Mouse (Mus musculus) CH12.LX (cell line): ENCODE data around the gene Skint10. TPM values are rescaled to one million over a fixed set of nuclear protein-coding genes. Genes with fewer than 3 reads are reported as not detected.

Experiments used
- DNase-seq: peaks from one replicate; pipeline ENCODE4 v3.0.0-alpha.2; 2013; ENCODE audit errors: extremely low read depth
- H3K27ac ChIP-seq: 2 replicates; pipeline ENCODE4 v1.5.1; 2012; ENCODE audit warnings: low read depth, mild to moderate bottlenecking, control low read depth, moderate library complexity; ENCODE audit not compliant: insufficient read depth
- H3K27me3 ChIP-seq: replicated peaks from 2 replicates; pipeline ENCODE3; 2012; ENCODE audit warnings: inconsistent platforms
- H3K36me3 ChIP-seq, 2 experiments: replicated peaks in 1 of 2; 2 replicates each; pipeline versions ENCODE3 to v1.6.1; 2012; ENCODE audit warnings: inconsistent platforms in 1 of 2, low read length in 1 of 2, mild to moderate bottlenecking in 1 of 2, mixed read lengths in 1 of 2, moderate library complexity in 1 of 2; ENCODE audit not compliant: control insufficient read depth in 1 of 2, insufficient read depth in 1 of 2
- H3K4me1 ChIP-seq, 2 experiments: 2 replicates each; pipeline ENCODE4 v1.6.1; 2012; ENCODE audit warnings: inconsistent platforms in 1 of 2, moderate library complexity in 1 of 2; ENCODE audit not compliant: insufficient read depth in 2 of 2, control insufficient read depth in 1 of 2
- H3K4me2 ChIP-seq: 2 replicates; pipeline ENCODE4 v1.6.1; 2012; ENCODE audit warnings: low read depth, mild to moderate bottlenecking, control low read depth; ENCODE audit not compliant: poor library complexity, insufficient read depth, severe bottlenecking
- H3K4me3 ChIP-seq, 3 experiments: fragments of 150-350 bp in 1 of 3; sonication (generic) in 1 of 3; replicated peaks in 1 of 3; 2 replicates each; pipeline versions ENCODE3 to v1.5.1; 2011 to 2012; ENCODE audit warnings: low read depth in 2 of 3, low read length in 2 of 3, mild to moderate bottlenecking in 2 of 3, moderate library complexity in 2 of 3, control low read depth in 1 of 3, improper control_type of control experiment in 1 of 3, inconsistent platforms in 1 of 3, mixed read lengths in 1 of 3; ENCODE audit not compliant: poor library complexity in 1 of 3
- H3K79me2 ChIP-seq: replicated peaks from 2 replicates; pipeline ENCODE4 v1.6.1; 2012; ENCODE audit warnings: mild to moderate bottlenecking, moderate library complexity; ENCODE audit not compliant: control insufficient read depth, poor library complexity, insufficient read depth, severe bottlenecking; ENCODE audit errors: extremely low read depth
- H3K9ac ChIP-seq: 2 replicates; pipeline ENCODE4 v1.6.1; 2012; ENCODE audit warnings: low read depth, mild to moderate bottlenecking, control low read depth, moderate library complexity; ENCODE audit not compliant: insufficient read depth
- H3K9me3 ChIP-seq: replicated peaks from 2 replicates; pipeline ENCODE3; 2012; ENCODE audit warnings: low read length, inconsistent platforms, mixed read lengths
- CHD2 ChIP-seq: IDR thresholded peaks from 2 replicates; pipeline ENCODE4 v1.6.1; 2011; ENCODE audit warnings: low read length, improper control_type of control experiment
- CTCF ChIP-seq, 2 experiments: IDR thresholded peaks in 1 of 2; conservative IDR thresholded peaks in 1 of 2; 2 replicates each; pipeline ENCODE4 v1.5.1; 2011 to 2012; ENCODE audit warnings: low read depth in 2 of 2, low read length in 2 of 2, improper control_type of control experiment in 1 of 2, inconsistent platforms in 1 of 2, mild to moderate bottlenecking in 1 of 2, moderate library complexity in 1 of 2
- E2F4 ChIP-seq: IDR thresholded peaks from 2 replicates; pipeline ENCODE4 v1.6.1; 2011; ENCODE audit warnings: low read depth, low read length, improper control_type of control experiment; ENCODE audit not compliant: insufficient replicate concordance
- ELF1 ChIP-seq: IDR thresholded peaks from 2 replicates; pipeline ENCODE4 v1.6.1; 2014; ENCODE audit warnings: low read depth, mild to moderate bottlenecking, inconsistent platforms, low read length, improper control_type of control experiment
- GABPA ChIP-seq: IDR thresholded peaks from 2 replicates; pipeline ENCODE4 v1.6.1; 2012; ENCODE audit warnings: low read depth, low read length, improper control_type of control experiment, inconsistent platforms; ENCODE audit not compliant: insufficient replicate concordance
- HCFC1 ChIP-seq: IDR thresholded peaks from 2 replicates; pipeline ENCODE4 v1.6.1; 2012; ENCODE audit warnings: low read depth, mild to moderate bottlenecking, inconsistent platforms, low read length, improper control_type of control experiment
- IRF4 ChIP-seq: IDR thresholded peaks from 2 replicates; pipeline ENCODE4 v1.6.1; 2014; ENCODE audit warnings: low read depth, mild to moderate bottlenecking, inconsistent platforms, low read length, improper control_type of control experiment
- JUN ChIP-seq: IDR thresholded peaks from 2 replicates; pipeline ENCODE4 v1.6.1; 2011; ENCODE audit warnings: low read depth, mild to moderate bottlenecking, low read length, improper control_type of control experiment, moderate library complexity; ENCODE audit not compliant: insufficient read depth
- JUND ChIP-seq: conservative IDR thresholded peaks from 2 replicates; pipeline ENCODE4 v1.6.1; 2011; ENCODE audit warnings: low read depth, low read length, improper control_type of control experiment
- MAX ChIP-seq: IDR thresholded peaks from 2 replicates; pipeline ENCODE4 v1.6.1; 2011; ENCODE audit warnings: low read length, improper control_type of control experiment
- MAZ ChIP-seq: IDR thresholded peaks from 2 replicates; pipeline ENCODE4 v1.6.1; 2012; ENCODE audit warnings: low read depth, mild to moderate bottlenecking, inconsistent platforms, low read length, improper control_type of control experiment, moderate library complexity
- MXI1 ChIP-seq: IDR thresholded peaks from 2 replicates; pipeline ENCODE4 v1.6.1; 2011; ENCODE audit warnings: mild to moderate bottlenecking, low read depth, low read length, improper control_type of control experiment
- NRF1 ChIP-seq: IDR thresholded peaks from 2 replicates; pipeline ENCODE4 v1.6.1; 2014; ENCODE audit warnings: low read depth, mild to moderate bottlenecking, inconsistent platforms, low read length, improper control_type of control experiment, moderate library complexity
- POLR2A ChIP-seq: IDR thresholded peaks from 2 replicates; pipeline ENCODE4 v1.6.1; 2011; ENCODE audit warnings: low read depth, mild to moderate bottlenecking, improper control_type of control experiment, low read length
- RAD21 ChIP-seq: IDR thresholded peaks from 2 replicates; pipeline ENCODE4 v1.6.1; 2011; ENCODE audit warnings: low read depth, mild to moderate bottlenecking, low read length, improper control_type of control experiment, moderate library complexity
- RCOR1 ChIP-seq: conservative IDR thresholded peaks from 2 replicates; pipeline ENCODE4 v1.6.1; 2012; ENCODE audit warnings: low read depth, mild to moderate bottlenecking, inconsistent platforms, low read length, improper control_type of control experiment
- SMC3 ChIP-seq: IDR thresholded peaks from 2 replicates; pipeline ENCODE4 v1.6.1; 2011; ENCODE audit warnings: low read depth, low read length, improper control_type of control experiment
- TCF12 ChIP-seq: IDR thresholded peaks from 2 replicates; pipeline ENCODE4 v1.6.1; 2014; ENCODE audit warnings: low read depth, mild to moderate bottlenecking, inconsistent platforms, low read length, improper control_type of control experiment
- UBTF ChIP-seq: IDR thresholded peaks from 2 replicates; pipeline ENCODE4 v1.6.1; 2012; ENCODE audit warnings: low read depth, mild to moderate bottlenecking, inconsistent platforms, low read length, improper control_type of control experiment, moderate library complexity
- USF1 ChIP-seq: IDR thresholded peaks from 2 replicates; pipeline ENCODE4 v1.6.1; 2014; ENCODE audit warnings: low read depth, mild to moderate bottlenecking, inconsistent platforms, low read length, improper control_type of control experiment
- USF2 ChIP-seq: conservative IDR thresholded peaks from 2 replicates; pipeline ENCODE4 v1.6.1; 2011; ENCODE audit warnings: low read depth, low read length, improper control_type of control experiment
- ZC3H11A ChIP-seq: IDR thresholded peaks from 2 replicates; pipeline ENCODE4 v1.6.1; 2012; ENCODE audit warnings: low read depth, mild to moderate bottlenecking, inconsistent platforms, low read length, improper control_type of control experiment
- ZMIZ1 ChIP-seq: IDR thresholded peaks from 2 replicates; pipeline ENCODE4 v1.6.1; 2012; ENCODE audit warnings: low read depth, mild to moderate bottlenecking, inconsistent platforms, low read length, improper control_type of control experiment
- dilution Hi-C: fragments of 300-500 bp; cut with MboI; formaldehyde crosslinking; loops from 2 replicates; pipeline ENCODE4 v1.14.3; 2020; ENCODE audit warnings: low sequenced_read_pairs; ENCODE audit not compliant: extremely low pct_unique_long_range_greater_than_20kb, extremely low pct_ligation_motif_present
- in situ Hi-C: fragments of 300-500 bp; cut with MboI; formaldehyde crosslinking; loops from 3 replicates; pipeline ENCODE4 v1.14.3; 2019; ENCODE audit warnings: low sequenced_read_pairs, low pct_ligation_motif_present, low pct_unique_long_range_greater_than_20kb, mixed read lengths
- polyA plus RNA-seq: library from polyadenylated mRNA; unstranded; fragments of >175 nt; gene quantifications from 2 replicates; pipeline ENCODE4 v1.2.1, GENCODE M21; 2012; ENCODE audit warnings: low read depth; ENCODE audit not compliant: insufficient read length
- total RNA-seq, 2 experiments: library from RNA; depleted of rRNA; stranded (reverse); fragments of 300-350 nt in 1 of 2; fragments of >200 nt in 1 of 2; gene quantifications; 2 replicates each; pipeline ENCODE4 v1.2.3; 2012 to 2014

Skint10 gene
- total RNA-seq (2012; rRNA removed): not detected in 2 replicates
- not detected in 2 replicates for total RNA-seq (2014; rRNA removed)
- polyA plus RNA-seq: not detected in 2 replicates

- Histone ChIP-seq H3K9me3 (peaks cover 15% of the 10 kb centered on the region), H3K4me2 (no peak within 1 kb of the TSS)
Observed at GRCm38 (mm10) chr4:112774766-112775165, at the start of gene Skint10. TSS of gene Skint10 (minus strand) at chr4:112774866.

DNA sequence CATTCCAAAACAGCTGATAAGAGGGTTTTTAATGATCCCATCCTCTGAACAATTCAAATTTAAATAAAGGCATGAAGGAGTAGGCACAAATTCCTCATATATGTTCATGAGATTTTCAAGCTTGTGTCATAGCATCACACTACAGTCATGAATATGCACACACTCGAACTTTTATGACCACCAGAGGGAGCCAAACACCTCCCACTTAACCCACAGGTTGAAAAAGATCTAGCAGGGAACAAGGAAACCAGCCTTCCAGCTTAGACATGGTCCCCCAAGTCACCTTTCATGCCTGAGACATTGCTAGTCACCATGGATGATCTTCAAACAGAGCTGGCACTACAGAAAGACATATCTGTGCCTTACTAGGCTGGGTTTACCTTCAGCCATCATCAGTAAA is 16.0 kb upstream of the Skint10 start:
- Histone ChIP-seq H3K79me2 (no peaks in the 10 kb centered on the region), H3K9me3 (peaks cover 39% of the 10 kb centered on the region), H3K9ac (no peak overlapping the region), H3K4me2 (no peak overlapping the region), H3K4me1 (no peaks in the 10 kb centered on the region), H3K4me3 (no peak overlapping the region), H3K36me3 (no peaks in the 10 kb centered on the region), H3K27ac (no peak overlapping the region), H3K27me3 (no peaks in the 10 kb centered on the region)
- dilution Hi-C loops: no loop called here
- no peak for TF ChIP-seq POLR2A
- peak in 1 of 2 experiments; percentile 14; a peak in 2 of 4 replicates for TF ChIP-seq CTCF (conservative IDR thresholded peaks at IDR 0.05 in 1 of 2, IDR thresholded peaks at IDR 0.05 in 1 of 2; ENCODE audit: low read depth in 2 of 2, low read length in 2 of 2)
- TF ChIP-seq MAX: no peak
- no peak for TF ChIP-seq MAZ
- TF ChIP-seq SMC3: 0 out of 2 replicates have a peak, but pooled peaks have one; percentile 3
- DNase-seq: no peak
- in situ Hi-C loops: no loop called here

More at GRCm38 (mm10) chr4:112774766-112775165, at the start of gene Skint10:
- Histone ChIP-seq H3K27me3 (no peaks in the 10 kb centered on the region), H3K36me3 (no peaks in the 10 kb centered on the region), H3K79me2 (no peaks in the 10 kb centered on the region), H3K27ac (no peak within 1 kb of the TSS), H3K9ac (no peak within 1 kb of the TSS), H3K4me1 (no peaks in the 10 kb centered on the region), H3K4me3 (no peak within 1 kb of the TSS)
- DNase-seq: no peak
- in situ Hi-C loops: no loop called here
- TF ChIP-seq NRF1 (no peak), MAX (no peak), HCFC1 (no peak), CHD2 (no peak), JUN (no peak), GABPA (no peak), TCF12 (no peak), E2F4 (no peak), RAD21 (no peak), JUND (no peak), ELF1 (no peak), USF1 (no peak), MAZ (no peak), USF2 (no peak), UBTF (no peak), ZC3H11A (no peak), ZMIZ1 (no peak), MXI1 (no peak), RCOR1 (no peak), IRF4 (no peak)
- dilution Hi-C loops: no loop called here

Other genes with a start within 250 kb of the Skint10 start
- not detected in 2 replicates for gene Skint2, start 217.7 kb downstream of the Skint10 start, total RNA-seq (2012; rRNA removed)
- not detected in 2 replicates for gene Skint2, start 217.7 kb downstream of the Skint10 start, total RNA-seq (2014; rRNA removed)
- gene Skint2, start 217.7 kb downstream of the Skint10 start, polyA plus RNA-seq: not detected in 2 replicates